In genomic region chr8:121897871-121898381, GRCm38 (mm10) we compare ENCODE assay signal across 8 mouse cellular contexts. TPM values are rescaled to one million over a fixed set of nuclear protein-coding genes. Genes with fewer than 3 reads are reported as not detected.
A peak's percentile ranks its signal among the peaks of the same experiment; 100 is the strongest.
DNase-seq lines count a peak whose midpoint lies in the region; ATAC-seq and TF ChIP-seq lines count a peak whose summit lies in the region.
"Had no signal": no experiment of that assay in that cellular context is flagged by ENCODE, and none has a peak within 500 bp of the region (broad histone marks: within the 10 kb centered on the region; RNA-seq: fewer than 3 reads in every experiment).

No protein-coding gene starts in this region.

- 0 out of 2 replicates have a peak overlapping the region, but pooled peaks have one; percentile 19 for H3K4me2 ChIP-seq in embryonic facial prominence, embryonic 12.5 days (replicated peaks)
- peak overlapping the region; percentile 22; the same call in 1 of the 2 replicates for H3K4me2 ChIP-seq in hindbrain, embryonic 12.5 days (replicated peaks)
- 0 out of 2 replicates have a peak overlapping the region, but pooled peaks have one; percentile 1 for H3K4me2 ChIP-seq in midbrain, embryonic 15.5 days

- H3K27ac ChIP-seq in embryonic facial prominence, embryonic 12.5 days, result peak overlapping the region; percentile 76
- peak overlapping the region; percentile 71 for H3K27ac ChIP-seq in hindbrain, embryonic 12.5 days
- H3K27ac ChIP-seq in left cerebral cortex, adult 2 months, result peak overlapping the region; percentile 74
- H3K27ac ChIP-seq in midbrain, embryonic 15.5 days, result peak overlapping the region; percentile 53

- H3K9ac ChIP-seq in embryonic facial prominence, embryonic 12.5 days, result peak overlapping the region; percentile 42; the same call in 1 of the 2 replicates
- H3K9ac ChIP-seq in hindbrain, embryonic 12.5 days, result peak overlapping the region; percentile 2; the same call in 1 of the 2 replicates
- H3K9ac ChIP-seq in midbrain, embryonic 15.5 days, result no peak overlapping the region

- H3K27me3 ChIP-seq in embryonic facial prominence, embryonic 12.5 days, result no peaks in the 10 kb centered on the region
- H3K27me3 ChIP-seq in hindbrain, embryonic 12.5 days, result no peaks in the 10 kb centered on the region
- H3K27me3 ChIP-seq in midbrain, embryonic 15.5 days (replicated peaks), result no peaks in the 10 kb centered on the region

- peaks cover 33% of the 10 kb centered on the region for H3K4me1 ChIP-seq in embryonic facial prominence, embryonic 12.5 days
- peaks cover 45% of the 10 kb centered on the region for H3K4me1 ChIP-seq in hindbrain, embryonic 12.5 days
- peaks cover 32% of the 10 kb centered on the region for H3K4me1 ChIP-seq in midbrain, embryonic 15.5 days

- WGBS in embryonic facial prominence, embryonic 12.5 days, result 33% methylated on average over 7 of the region's 7 CpGs
- 16% methylated on average over 7 of the region's 7 CpGs for WGBS in hindbrain, embryonic 12.5 days
- 3% methylated on average over 7 of the region's 7 CpGs for whole genome bisulfite sequencing in midbrain, embryonic 15.5 days

- DNase-seq in right cerebral cortex, adult 2 months (ENCODE audit: low spot score in 2 of 2), result peak; percentile 71 to 75
- DNase-seq in right cerebral cortex, postnatal 4 days, result no peak
- peak; percentile 45 to 58 for DNase-seq in left cerebral cortex, adult 2 months (ENCODE audit: extremely low spot score in 1 of 2, low spot score in 2 of 2)
- no peak for DNase-seq in gastrocnemius, adult 8-10 months (ENCODE audit: low spot score in 2 of 2)

- H3K9me3 ChIP-seq in embryonic facial prominence, embryonic 12.5 days, result no peaks in the 10 kb centered on the region
- H3K9me3 ChIP-seq in hindbrain, embryonic 12.5 days (replicated peaks), result no peaks in the 10 kb centered on the region
- no peaks in the 10 kb centered on the region for H3K9me3 ChIP-seq in midbrain, embryonic 15.5 days

- no peak overlapping the region for H3K4me3 ChIP-seq in embryonic facial prominence, embryonic 12.5 days
- no peak overlapping the region for H3K4me3 ChIP-seq in hindbrain, embryonic 12.5 days
- H3K4me3 ChIP-seq in left cerebral cortex, adult 2 months, result peak overlapping the region; percentile 30
- H3K4me3 ChIP-seq in midbrain, embryonic 15.5 days, result no peak overlapping the region

- no peak for TF ChIP-seq CTCF in left cerebral cortex, adult 2 months (IDR thresholded peaks at IDR 0.05)

- H3K36me3 ChIP-seq in embryonic facial prominence, embryonic 12.5 days, result 0 out of 2 replicates have a peak, but pooled peaks cover 8% of the 10 kb centered on the region
- no peaks in the 10 kb centered on the region for H3K36me3 ChIP-seq in hindbrain, embryonic 12.5 days
- no peaks in the 10 kb centered on the region for H3K36me3 ChIP-seq in midbrain, embryonic 15.5 days (replicated peaks)

- intact Hi-C loops in left cerebral cortex, adult 2 months (cut with DNase I), result no loop called here

- ATAC-seq in embryonic facial prominence, embryonic 12.5 days (ENCODE audit: insufficient number of reproducible peaks, insufficient read depth, low FRiP score, low TSS enrichment), result no peak
- peak; percentile 50 for ATAC-seq in hindbrain, embryonic 12.5 days (ENCODE audit: low FRiP score)
- peak; percentile 48 for ATAC-seq in midbrain, embryonic 15.5 days (replicated peaks)

RNA-seq across cellular contexts. Expression of gene Slc7a5, which starts 9.6 kb away (rescaled TPM):
- polyA plus RNA-seq in embryonic facial prominence, embryonic 12.5 days (2016; fragmentation: Nextera tagmentation; extraction: Ambion mirVana), result 17.4 and 17.5 TPM in 2 replicates
- polyA plus RNA-seq in hindbrain, embryonic 12.5 days (2016; fragmentation: Nextera tagmentation; extraction: Ambion mirVana), result 29.4 and 33.2 TPM in 2 replicates
- 10 to 100 TPM; 61.5 to 63.2 TPM for total RNA-seq in left cerebral cortex, adult 2 months (2021)
- 55.5 and 58.3 TPM in 2 replicates for polyA plus RNA-seq in midbrain, embryonic 15.5 days (2015; fragmentation: Nextera tagmentation; extraction: Ambion mirVana)
- total RNA-seq in gastrocnemius, adult 8-10 months (2022), result 1 to 10 TPM in 3 of 4 experiments, under 1 TPM in 1; 0.77 to 1.4 (median 1.2) TPM

RNA-seq across cellular contexts. Expression of gene Car5a, which starts 46.8 kb away (rescaled TPM):
- not detected in 2 replicates for polyA plus RNA-seq in embryonic facial prominence, embryonic 12.5 days (2016; fragmentation: Nextera tagmentation; extraction: Ambion mirVana)
- 0.18 TPM in 1 of 2 replicates, not detected in the other for polyA plus RNA-seq in hindbrain, embryonic 12.5 days (2016; fragmentation: Nextera tagmentation; extraction: Ambion mirVana)
- total RNA-seq in left cerebral cortex, adult 2 months (2021), result not detected
- 0.36 and 0.41 TPM in 2 replicates for polyA plus RNA-seq in midbrain, embryonic 15.5 days (2015; fragmentation: Nextera tagmentation; extraction: Ambion mirVana)
- total RNA-seq in gastrocnemius, adult 8-10 months (2022), result not detected
- total RNA-seq: hematopoietic stem cell, adult 5-6 weeks had no signal

RNA-seq across cellular contexts. Expression of gene Banp, which starts 51.6 kb away (rescaled TPM):
- polyA plus RNA-seq in embryonic facial prominence, embryonic 12.5 days (2016; fragmentation: Nextera tagmentation; extraction: Ambion mirVana), result 46.0 and 55.6 TPM in 2 replicates
- 48.3 and 57.3 TPM in 2 replicates for polyA plus RNA-seq in hindbrain, embryonic 12.5 days (2016; fragmentation: Nextera tagmentation; extraction: Ambion mirVana)
- total RNA-seq in left cerebral cortex, adult 2 months (2021), result 10 to 100 TPM; 31.4 to 62.5 TPM
- polyA plus RNA-seq in midbrain, embryonic 15.5 days (2015; fragmentation: Nextera tagmentation; extraction: Ambion mirVana), result 54.6 and 61.9 TPM in 2 replicates
- total RNA-seq in gastrocnemius, adult 8-10 months (2022), result 10 to 100 TPM in 1 of 4 experiments, 1 to 10 TPM in 3; 5.4 to 16.0 (median 6.3) TPM

Comparison
In these comparisons a context has a peak if more than half of its experiments do, and no peak if none do; other contexts are left out.
1. DNase-seq: peak in right cerebral cortex, adult 2 months (2 of 2) and left cerebral cortex, adult 2 months (2 of 2); none in right cerebral cortex, postnatal 4 days (single experiment) and gastrocnemius, adult 8-10 months (0 of 2).
2. Peak in every context shown above with its lines, with median percentiles within 50 percentile points of each other: H3K27ac ChIP-seq and H3K4me2 ChIP-seq.